Mouse (Mus musculus) midbrain, embryonic 12.5 days (tissue): Measurements from ENCODE around the gene Serpine2. TPM values are rescaled to one million over a fixed set of nuclear protein-coding genes. Genes with fewer than 3 reads are reported as not detected.

Experiments
- ATAC-seq: fragments of 200-750 bp; cut with Nextera tagmentation; 2 replicates; pipeline ENCODE4 v1.8.0; 2017; ENCODE audit warnings: low read depth, moderate TSS enrichment, moderate library complexity; ENCODE audit not compliant: low FRiP score
- H3K27ac ChIP-seq: fragments of 300-500 bp; sonication (generic); replicated peaks from 2 replicates; pipeline ENCODE4 v1.5.1; 2016; ENCODE audit warnings: mild to moderate bottlenecking
- H3K27me3 ChIP-seq: fragments of 300-500 bp; sonication (generic); 2 replicates; pipeline ENCODE4 v1.6.1; 2016; ENCODE audit warnings: mild to moderate bottlenecking
- H3K36me3 ChIP-seq: fragments of 300-500 bp; sonication (generic); 2 replicates; pipeline ENCODE4 v1.6.1; 2016
- H3K4me1 ChIP-seq: fragments of 300-500 bp; sonication (generic); 2 replicates; pipeline ENCODE4 v1.6.1; 2016
- H3K4me2 ChIP-seq: fragments of 300-500 bp; sonication (generic); replicated peaks from 2 replicates; pipeline ENCODE4 v1.6.1; 2016; ENCODE audit warnings: mild to moderate bottlenecking, moderate library complexity
- H3K4me3 ChIP-seq: fragments of 300-500 bp; sonication (generic); 2 replicates; pipeline ENCODE4 v1.5.1; 2016; ENCODE audit warnings: mild to moderate bottlenecking
- H3K9ac ChIP-seq: fragments of 300-500 bp; sonication (generic); replicated peaks from 2 replicates; pipeline ENCODE4 v1.6.1; 2016; ENCODE audit warnings: mild to moderate bottlenecking, moderate library complexity
- H3K9me3 ChIP-seq: fragments of 300-500 bp; sonication (generic); 2 replicates; pipeline ENCODE4 v1.6.1; 2016; ENCODE audit warnings: mild to moderate bottlenecking
- WGBS: fragments of 180-500 bp; shearing (Covaris S2); methylation state at CpG from one replicate; pipeline ENCODE4 v1.1.7; 2016; 5-methylcytosine and 5-hydroxymethylcytosine counted together
- polyA plus RNA-seq: library from polyadenylated mRNA; unstranded; fragments of >200 nt; fragmentation: Nextera tagmentation; extraction: Ambion mirVana; gene quantifications from 2 replicates; pipeline ENCODE4 v1.2.1, GENCODE M21; 2016

Gene Serpine2
- polyA plus RNA-seq, 1 experiment from 2014 or later: 78.8 TPM

DNA sequence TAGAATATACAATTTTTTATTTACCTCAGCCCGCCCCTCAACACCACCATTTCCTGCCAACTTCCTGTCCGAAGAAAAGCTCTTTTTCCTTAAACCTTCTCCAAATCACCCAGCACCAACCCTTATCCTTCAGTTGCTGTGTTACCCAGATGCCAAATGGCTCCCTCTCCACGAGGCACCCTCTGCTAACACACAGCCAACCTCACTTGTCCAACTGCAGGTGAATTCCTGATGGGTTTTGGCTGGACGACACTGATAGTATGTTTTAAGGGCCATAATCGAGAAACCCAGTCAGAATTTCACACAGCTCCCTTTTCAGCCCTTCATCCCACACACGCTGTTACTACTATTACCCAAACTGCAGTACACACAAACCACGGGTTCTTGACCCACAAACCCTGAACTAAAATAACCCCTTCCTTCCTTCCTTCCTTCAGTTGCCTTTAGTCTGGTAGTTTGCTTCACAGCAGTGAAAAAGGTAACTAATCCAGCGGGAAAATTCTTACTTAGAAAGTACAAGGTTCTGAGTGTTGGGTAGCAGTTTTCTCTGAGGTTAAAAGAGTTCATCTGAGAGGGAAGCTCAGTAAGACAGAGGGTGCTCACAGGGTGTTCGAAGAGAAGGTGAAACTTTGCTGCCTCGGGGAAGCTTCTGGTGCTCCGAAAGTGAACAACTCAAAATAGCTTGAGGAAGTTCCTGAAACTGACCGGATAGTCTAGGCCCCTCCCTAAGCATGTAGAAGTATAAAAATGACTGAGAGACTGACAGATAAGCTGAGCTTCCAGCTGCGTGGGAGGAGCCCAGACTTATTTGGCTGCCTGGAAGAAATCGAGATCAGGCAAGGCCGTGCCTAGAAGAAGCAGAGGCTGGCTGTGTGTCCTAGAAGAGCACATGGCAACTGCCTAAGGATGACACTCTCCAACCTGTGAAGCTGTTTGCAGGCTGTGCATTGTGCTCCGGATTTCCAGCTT, 98.4 kb downstream of the Serpine2 start:
- no peaks in the 10 kb centered on the region for H3K36me3 ChIP-seq
- WGBS: 66% methylated on average over 16 of the region's 16 CpGs
- ATAC-seq: no peak
- H3K4me2 ChIP-seq: peak overlapping the region; percentile 81
- peaks cover 17% of the 10 kb centered on the region for H3K4me1 ChIP-seq
- no peak overlapping the region for H3K27ac ChIP-seq
- H3K27me3 ChIP-seq: no peaks in the 10 kb centered on the region
- peak overlapping the region; percentile 81 for H3K4me3 ChIP-seq
- H3K9ac ChIP-seq: peak overlapping the region; percentile 47; the same call in 1 of the 2 replicates
- no peaks in the 10 kb centered on the region for H3K9me3 ChIP-seq

DNA sequence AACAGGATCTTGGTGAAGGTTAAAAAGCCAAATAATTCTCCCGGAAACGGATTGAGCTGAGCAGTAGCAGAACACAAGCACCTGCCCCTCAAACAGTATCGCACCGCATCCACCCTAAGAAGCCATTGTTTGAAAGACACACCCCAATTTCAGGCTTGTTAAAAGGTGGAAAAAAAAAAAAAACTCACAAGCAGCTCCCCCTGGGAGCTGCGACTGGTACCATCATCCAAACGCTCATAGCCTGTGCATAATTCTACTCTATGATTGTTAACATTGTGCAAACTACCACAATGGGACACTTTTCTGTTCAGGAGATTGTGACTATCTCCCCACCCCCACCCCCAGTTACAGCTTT, 99.1 kb downstream of the Serpine2 start:
- 0% methylated on average over 6 of the region's 6 CpGs for WGBS
- Histone ChIP-seq H3K4me2 (peak overlapping the region; percentile 81), H3K9ac (peak overlapping the region; percentile 47), H3K36me3 (no peaks in the 10 kb centered on the region), H3K4me3 (peak overlapping the region; percentile 81), H3K27me3 (no peaks in the 10 kb centered on the region), H3K4me1 (peaks cover 17% of the 10 kb centered on the region), H3K27ac (no peak overlapping the region), H3K9me3 (no peaks in the 10 kb centered on the region)
- ATAC-seq: no peak; the same call in 1 of the 2 replicates

DNA sequence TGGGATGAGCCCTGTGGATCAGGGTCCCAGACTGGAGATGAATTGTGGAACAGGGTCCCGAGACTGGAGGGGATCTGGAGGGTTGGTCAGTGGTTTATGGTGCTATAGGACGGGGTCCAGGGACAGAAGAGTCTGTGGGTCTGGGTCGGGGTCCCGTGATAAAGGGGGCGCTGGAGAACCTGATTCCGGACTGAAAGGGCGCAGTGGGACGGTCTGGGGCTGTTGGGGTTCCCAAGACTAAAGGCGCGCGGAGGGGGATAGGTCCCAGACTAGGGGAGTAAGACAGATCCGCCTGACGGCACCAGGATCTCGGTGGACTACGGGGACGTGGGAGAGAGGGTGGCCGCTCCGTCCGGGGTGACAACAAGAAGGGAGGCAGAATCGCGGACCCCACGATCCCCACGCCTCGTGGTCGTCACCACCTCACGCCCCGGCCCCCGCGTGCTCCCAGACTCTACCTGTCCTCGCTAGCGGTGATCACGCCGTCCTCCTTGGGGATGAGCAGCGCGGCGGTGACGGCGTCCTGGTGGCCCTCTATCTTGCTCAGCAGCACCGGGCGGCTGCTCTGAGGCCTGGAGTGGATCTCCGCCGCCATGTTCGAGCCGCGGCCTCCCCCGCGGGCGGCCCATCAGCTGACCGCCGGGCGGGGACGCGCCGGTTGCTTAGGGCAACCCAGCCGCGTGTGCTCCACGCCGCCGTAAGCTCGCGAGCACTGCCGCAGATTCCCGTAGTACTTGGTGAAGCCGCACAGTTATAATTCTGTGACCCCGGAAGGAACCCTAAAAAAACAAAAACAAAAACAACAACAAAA, 99.7 kb downstream of the Serpine2 start:
- no peaks in the 10 kb centered on the region for H3K36me3 ChIP-seq
- H3K27me3 ChIP-seq: no peaks in the 10 kb centered on the region
- no peaks in the 10 kb centered on the region for H3K9me3 ChIP-seq
- H3K27ac ChIP-seq: 0 out of 2 replicates have a peak overlapping the region, but pooled peaks have one; percentile 30
- ATAC-seq: peak; percentile 97
- peak overlapping the region; percentile 81 for H3K4me2 ChIP-seq
- H3K9ac ChIP-seq: peak overlapping the region; percentile 88
- H3K4me3 ChIP-seq: peak overlapping the region; percentile 81
- H3K4me1 ChIP-seq: peaks cover 17% of the 10 kb centered on the region
- under 1% methylated on average over 55 of the region's 65 CpGs for WGBS

DNA sequence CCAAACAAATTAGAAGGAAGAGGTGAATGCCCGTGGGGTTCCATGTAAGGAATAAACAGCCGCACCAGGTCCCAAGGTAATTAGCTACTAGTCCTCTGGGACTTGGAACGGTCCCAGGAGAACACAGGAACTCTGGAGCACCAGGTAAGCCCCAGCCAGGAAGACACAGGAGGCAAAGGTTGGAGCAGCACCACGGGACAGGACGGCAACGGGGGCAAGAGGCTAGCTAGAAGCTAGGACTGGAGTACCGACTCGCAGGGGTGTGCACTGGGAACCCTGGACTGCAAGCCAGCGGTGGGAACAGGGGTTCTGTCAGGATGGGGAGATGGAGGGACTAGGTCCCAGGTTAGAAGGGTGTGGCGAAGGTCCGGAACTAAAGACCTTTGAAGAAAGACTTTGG, 100.3 kb downstream of the Serpine2 start:
- H3K4me1 ChIP-seq: peaks cover 17% of the 10 kb centered on the region
- no peaks in the 10 kb centered on the region for H3K27me3 ChIP-seq
- peak overlapping the region; percentile 88 for H3K9ac ChIP-seq
- no peak overlapping the region for H3K27ac ChIP-seq
- 12% methylated on average over 11 of the region's 11 CpGs for WGBS
- no peaks in the 10 kb centered on the region for H3K36me3 ChIP-seq
- no peaks in the 10 kb centered on the region for H3K9me3 ChIP-seq
- H3K4me2 ChIP-seq: peak overlapping the region; percentile 81
- peak overlapping the region; percentile 81 for H3K4me3 ChIP-seq
- no peak for ATAC-seq

DNA sequence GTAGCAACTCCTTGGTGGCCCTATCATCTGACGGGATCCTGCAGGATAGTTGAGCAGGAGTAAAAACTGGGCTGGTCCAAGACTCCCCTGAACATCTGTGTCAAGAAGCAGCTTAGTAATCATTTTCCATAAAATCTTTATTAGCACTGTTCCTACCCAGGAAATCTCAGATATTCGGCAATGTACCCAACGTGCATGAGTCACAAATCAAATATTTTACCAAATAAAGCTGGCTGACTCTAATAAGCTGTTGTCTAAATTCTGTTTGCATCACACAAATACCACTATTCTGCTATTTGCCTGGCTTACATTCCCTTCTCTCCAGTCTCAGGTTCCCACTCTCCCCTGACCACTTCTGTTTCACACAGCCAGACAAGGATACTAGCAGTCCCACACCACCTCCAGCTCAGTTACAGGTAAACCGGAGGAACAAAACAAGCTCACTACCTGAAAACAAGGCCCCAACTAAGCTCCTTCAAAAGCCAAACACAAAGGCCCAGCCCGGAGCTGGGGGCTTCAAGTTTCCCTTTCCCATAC, 101.5 kb downstream of the Serpine2 start:
- no peak overlapping the region; the same call in 1 of the 2 replicates for H3K9ac ChIP-seq
- H3K4me1 ChIP-seq: peaks cover 17% of the 10 kb centered on the region
- H3K27me3 ChIP-seq: no peaks in the 10 kb centered on the region
- no peak overlapping the region for H3K27ac ChIP-seq
- WGBS: 71% methylated on average over 5 of the region's 5 CpGs
- H3K36me3 ChIP-seq: no peaks in the 10 kb centered on the region
- H3K9me3 ChIP-seq: no peaks in the 10 kb centered on the region
- no peak for ATAC-seq
- H3K4me2 ChIP-seq: peak overlapping the region; percentile 81
- H3K4me3 ChIP-seq: peak overlapping the region; percentile 19

DNA sequence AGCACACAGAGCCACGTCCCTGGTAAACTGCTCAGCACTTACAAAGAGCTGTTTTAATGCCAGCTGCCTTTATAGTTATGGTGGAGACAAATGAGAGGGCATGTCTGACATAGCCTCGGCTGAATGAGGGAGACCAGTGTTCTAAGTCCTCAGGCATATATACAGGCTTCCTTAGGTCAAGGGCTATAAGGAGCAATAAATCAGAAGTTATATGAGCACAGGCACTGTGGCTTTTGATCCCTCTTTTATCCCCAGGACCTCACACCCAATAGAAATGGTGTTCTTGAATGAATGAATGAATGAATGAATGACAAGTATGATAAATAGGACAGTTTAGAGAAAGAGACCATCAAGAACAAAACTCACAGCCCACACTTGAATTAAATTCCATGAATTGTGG, 102.0 kb downstream of the Serpine2 start:
- Histone ChIP-seq H3K4me1 (peaks cover 17% of the 10 kb centered on the region), H3K27ac (no peak overlapping the region), H3K4me2 (no peak overlapping the region), H3K9ac (no peak overlapping the region), H3K4me3 (no peak overlapping the region), H3K27me3 (no peaks in the 10 kb centered on the region), H3K9me3 (no peaks in the 10 kb centered on the region), H3K36me3 (no peaks in the 10 kb centered on the region)
- WGBS: 67% methylated on average over 2 of the region's 2 CpGs
- ATAC-seq: no peak

DNA sequence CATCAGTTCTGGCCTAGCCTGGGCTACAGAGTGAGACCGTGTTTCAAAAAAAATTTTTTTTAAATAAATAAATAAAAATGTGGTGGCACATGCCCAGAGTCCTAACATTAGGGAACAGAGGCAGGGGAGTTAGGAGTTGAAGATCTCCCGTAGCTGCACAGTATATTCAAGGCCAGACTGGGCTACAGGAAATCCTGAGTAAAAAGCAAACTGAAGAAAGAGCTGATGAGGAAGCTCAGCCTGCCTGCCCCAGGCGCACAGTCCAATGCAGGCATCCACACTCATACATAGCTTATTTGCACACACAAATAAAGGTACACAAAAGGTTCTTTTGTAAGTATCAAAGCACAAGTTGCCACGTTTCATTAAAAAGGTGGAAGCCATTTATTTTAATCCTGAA, 103.4 kb downstream of the Serpine2 start:
- Histone ChIP-seq H3K27ac (no peak overlapping the region), H3K4me3 (no peak overlapping the region), H3K4me1 (peaks cover 17% of the 10 kb centered on the region), H3K36me3 (no peaks in the 10 kb centered on the region), H3K27me3 (no peaks in the 10 kb centered on the region), H3K9ac (no peak overlapping the region), H3K9me3 (no peaks in the 10 kb centered on the region), H3K4me2 (no peak overlapping the region)
- WGBS: 83% methylated on average over 4 of the region's 4 CpGs
- ATAC-seq: no peak

DNA sequence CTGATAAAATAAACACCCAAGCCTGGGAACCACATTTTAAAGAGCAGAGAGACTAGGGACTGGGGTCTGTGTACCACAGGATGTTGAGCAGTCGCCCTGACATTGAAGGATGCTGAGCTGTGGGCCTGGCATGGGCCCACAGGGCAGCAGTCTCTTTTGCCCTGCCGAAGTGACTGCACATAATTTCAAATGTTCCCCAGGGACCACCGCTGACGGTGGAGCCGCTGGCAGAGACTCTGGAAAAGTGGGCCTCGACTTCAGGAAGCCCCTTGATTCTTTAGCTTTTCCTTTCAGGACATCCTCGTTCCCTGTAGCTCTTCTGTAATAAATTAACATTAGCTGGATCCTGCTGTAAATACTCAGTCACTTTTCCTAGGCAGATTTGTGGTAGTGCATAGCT, 103.8 kb downstream of the Serpine2 start:
- H3K36me3 ChIP-seq: no peaks in the 10 kb centered on the region
- H3K27me3 ChIP-seq: no peaks in the 10 kb centered on the region
- H3K4me3 ChIP-seq: no peak overlapping the region
- H3K9ac ChIP-seq: no peak overlapping the region
- 81% methylated on average over 7 of the region's 7 CpGs for WGBS
- no peak for ATAC-seq
- no peaks in the 10 kb centered on the region for H3K9me3 ChIP-seq
- no peak overlapping the region for H3K4me2 ChIP-seq
- H3K27ac ChIP-seq: no peak overlapping the region
- peaks cover 17% of the 10 kb centered on the region for H3K4me1 ChIP-seq

DNA sequence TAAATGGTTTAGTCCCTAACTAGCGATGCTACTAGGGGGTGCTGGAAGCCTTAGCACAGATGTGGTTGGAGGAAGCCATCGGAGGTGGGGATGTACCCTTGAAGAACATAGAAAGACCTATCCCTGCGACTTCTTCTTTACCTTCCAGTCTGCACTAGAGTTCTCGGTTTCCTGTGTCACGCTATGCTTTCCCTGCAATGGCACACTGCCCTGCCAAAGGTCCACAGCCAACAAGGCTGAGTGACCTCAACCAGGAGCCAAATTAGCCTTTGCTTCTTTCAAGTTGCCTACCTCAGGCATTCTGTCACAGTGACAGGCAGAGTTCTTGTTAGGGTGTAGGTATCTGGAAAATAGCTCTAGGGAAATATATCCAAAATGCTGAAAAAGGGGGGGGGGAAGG, 104.6 kb downstream of the Serpine2 start:
- Histone ChIP-seq H3K9me3 (no peaks in the 10 kb centered on the region), H3K4me3 (no peak overlapping the region), H3K9ac (no peak overlapping the region), H3K4me2 (no peak overlapping the region), H3K27ac (no peak overlapping the region), H3K4me1 (peaks cover 17% of the 10 kb centered on the region), H3K36me3 (peaks cover 4% of the 10 kb centered on the region; the same call in 1 of the 2 replicates), H3K27me3 (no peaks in the 10 kb centered on the region)
- WGBS: 95% methylated on average over 5 of the region's 5 CpGs
- ATAC-seq: no peak

DNA sequence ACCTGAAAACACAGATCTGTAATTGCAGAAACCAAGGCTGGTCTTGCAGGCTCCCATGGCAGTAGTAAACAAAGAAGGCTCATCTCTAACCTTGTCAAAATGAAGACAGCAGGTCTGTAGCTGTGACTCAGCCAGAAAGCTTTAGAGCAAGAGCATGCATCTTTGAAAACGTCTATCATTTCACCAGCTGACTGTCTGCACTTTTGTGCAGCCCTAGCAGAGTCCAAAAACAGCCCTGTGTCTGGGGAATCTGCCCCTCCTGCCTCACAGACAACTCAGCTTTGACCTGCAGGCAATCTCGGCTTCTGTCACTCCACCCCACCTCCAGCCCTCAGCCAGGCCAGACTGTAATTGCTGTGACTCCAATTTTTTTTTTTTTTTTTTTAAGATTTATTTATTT, 105.6 kb downstream of the Serpine2 start:
- H3K9me3 ChIP-seq: no peaks in the 10 kb centered on the region
- WGBS: 65% methylated on average over 2 of the region's 2 CpGs
- no peak overlapping the region for H3K9ac ChIP-seq
- H3K4me3 ChIP-seq: no peak overlapping the region
- no peak overlapping the region for H3K27ac ChIP-seq
- no peaks in the 10 kb centered on the region for H3K27me3 ChIP-seq
- H3K4me2 ChIP-seq: no peak overlapping the region
- H3K36me3 ChIP-seq: peaks cover 12% of the 10 kb centered on the region; the same call in 1 of the 2 replicates
- H3K4me1 ChIP-seq: peaks cover 10% of the 10 kb centered on the region
- ATAC-seq: no peak

DNA sequence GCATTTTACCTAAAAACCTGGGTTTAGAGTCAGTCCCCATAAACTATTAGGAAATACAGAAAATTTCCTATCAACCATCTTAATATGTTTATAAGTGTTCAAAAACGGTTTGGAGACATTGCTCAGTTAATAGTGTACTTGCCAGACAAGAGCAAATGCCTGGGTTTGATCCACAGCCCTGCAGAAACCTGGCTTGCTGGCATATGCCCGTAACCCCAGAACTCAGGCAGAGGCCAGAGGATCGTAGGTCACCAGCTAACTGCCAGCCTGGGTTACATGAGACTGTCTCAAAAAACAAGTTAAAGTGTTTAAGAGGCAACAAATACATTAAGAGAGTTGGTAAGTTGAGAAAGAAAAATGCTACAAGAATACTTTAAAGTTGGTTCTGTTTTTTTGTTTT, 106.0 kb downstream of the Serpine2 start:
- no peak for ATAC-seq
- H3K9me3 ChIP-seq: no peaks in the 10 kb centered on the region

DNA sequence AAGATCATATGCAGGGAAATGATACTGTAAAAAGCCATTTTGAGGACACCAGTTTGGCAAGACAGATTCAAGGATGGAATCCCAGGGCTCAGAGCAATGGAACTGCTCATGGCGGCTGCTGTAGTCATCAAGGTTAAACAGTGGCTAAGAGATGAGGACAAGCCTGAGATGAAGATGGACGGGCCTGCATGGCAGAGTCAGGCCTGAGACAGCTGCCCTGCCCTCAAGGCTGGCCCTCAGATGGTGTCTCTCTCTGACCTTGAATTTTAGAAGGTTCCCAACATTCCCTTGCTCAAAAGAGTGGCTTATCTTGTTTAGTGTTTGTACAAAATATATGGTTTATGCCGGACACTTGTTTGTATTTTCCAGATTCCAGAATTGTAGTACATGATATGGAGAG, 107.5 kb downstream of the Serpine2 start:
- peaks cover 14% of the 10 kb centered on the region; the same call in 1 of the 2 replicates for H3K36me3 ChIP-seq
- H3K4me3 ChIP-seq: no peak overlapping the region
- 91% methylated on average over 3 of the region's 3 CpGs for WGBS
- H3K9ac ChIP-seq: no peak overlapping the region
- H3K4me2 ChIP-seq: no peak overlapping the region
- H3K27me3 ChIP-seq: no peaks in the 10 kb centered on the region
- no peak overlapping the region for H3K27ac ChIP-seq
- ATAC-seq: no peak
- H3K9me3 ChIP-seq: no peaks in the 10 kb centered on the region
- no peaks in the 10 kb centered on the region for H3K4me1 ChIP-seq

More for the DNA sequence above, 106.0 kb downstream of the Serpine2 start:
- WGBS: 88% methylated on average over 3 of the region's 3 CpGs
- no peaks in the 10 kb centered on the region for H3K27me3 ChIP-seq
- no peak overlapping the region for H3K27ac ChIP-seq
- H3K4me3 ChIP-seq: no peak overlapping the region
- H3K4me1 ChIP-seq: peaks cover 7% of the 10 kb centered on the region
- H3K4me2 ChIP-seq: no peak overlapping the region
- H3K9ac ChIP-seq: no peak overlapping the region
- peaks cover 14% of the 10 kb centered on the region; the same call in 1 of the 2 replicates for H3K36me3 ChIP-seq
